Mouse (Mus musculus) liver, postnatal 0 days (tissue): Measurements from ENCODE around the gene Bpifb1. TPM values are rescaled to one million over a fixed set of nuclear protein-coding genes. Genes with fewer than 3 reads are reported as not detected.
"Not testable (repeated sequence)": the region's sequence is repeated elsewhere in the genome, so short reads cannot be mapped to it uniquely, and the experiment has no call there.

Experiments used
- ATAC-seq: fragments of 200-750 bp; cut with Nextera tagmentation; 2 replicates; pipeline ENCODE4 v1.8.0; 2017; ENCODE audit warnings: mild to moderate bottlenecking, moderate library complexity
- DNase-seq: peaks from one replicate; pipeline ENCODE4 v3.0.0-alpha.2; 2016
- H3K27ac ChIP-seq: fragments of 300-500 bp; sonication (generic); 2 replicates; pipeline ENCODE4 v1.5.1; 2014; ENCODE audit warnings: antibody characterized with exemption, moderate library complexity, mild to moderate bottlenecking, low read depth
- H3K27me3 ChIP-seq: fragments of 300-500 bp; sonication (generic); 2 replicates; pipeline ENCODE4 v1.6.1; 2014; ENCODE audit warnings: low read length, control low read depth, mixed read lengths; ENCODE audit not compliant: insufficient read depth
- H3K36me3 ChIP-seq: fragments of 300-500 bp; sonication (generic); replicated peaks from 2 replicates; pipeline ENCODE4 v1.6.1; 2014; ENCODE audit warnings: mild to moderate bottlenecking, control low read depth, low read length, moderate library complexity, mixed read lengths; ENCODE audit not compliant: insufficient read depth
- H3K4me1 ChIP-seq: fragments of 300-500 bp; sonication (generic); 2 replicates; pipeline ENCODE4 v1.6.1; 2014; ENCODE audit warnings: antibody characterized with exemption, mild to moderate bottlenecking, control low read depth; ENCODE audit not compliant: insufficient read depth
- H3K4me2 ChIP-seq: fragments of 300-500 bp; sonication (generic); 2 replicates; pipeline ENCODE4 v1.6.1; 2014; ENCODE audit warnings: low read depth, mild to moderate bottlenecking, low read length, moderate library complexity, mixed read lengths
- H3K4me3 ChIP-seq: fragments of 300-500 bp; sonication (generic); 2 replicates; pipeline ENCODE4 v1.5.1; 2014; ENCODE audit warnings: low read depth, low read length
- H3K9ac ChIP-seq: fragments of 300-500 bp; sonication (generic); replicated peaks from 2 replicates; pipeline ENCODE4 v1.6.1; 2014; ENCODE audit warnings: mild to moderate bottlenecking, moderate library complexity
- H3K9me3 ChIP-seq: fragments of 300-500 bp; sonication (generic); 2 replicates; pipeline ENCODE4 v1.6.1; 2016; ENCODE audit warnings: mild to moderate bottlenecking, control low read depth, low read length, mixed read lengths
- CTCF ChIP-seq: sonication (generic); IDR thresholded peaks from 2 replicates; pipeline ENCODE4 v1.5.1; 2016; ENCODE audit warnings: antibody characterized with exemption, low read depth
- EP300 ChIP-seq: IDR thresholded peaks from 2 replicates; pipeline ENCODE4 v1.6.1; 2016; ENCODE audit warnings: antibody characterized with exemption, low read depth, mild to moderate bottlenecking
- WGBS: fragments of 180-500 bp; shearing (Covaris S2); extraction: QIAGEN DNeasy Blood & Tissue Kit; methylation state at CpG from one replicate; pipeline ENCODE4 v1.1.7; 2014; ENCODE audit not compliant: insufficient replicate concordance; 5-methylcytosine and 5-hydroxymethylcytosine counted together
- polyA plus RNA-seq: library from polyadenylated mRNA; unstranded; fragments of >200 nt; fragmentation: Nextera tagmentation; extraction: Ambion mirVana; gene quantifications from 2 replicates; pipeline ENCODE4 v1.2.1, GENCODE M21; 2015

Bpifb1 gene
- polyA plus RNA-seq, 1 experiment from 2014 or later, result 0.16 TPM

DNA sequence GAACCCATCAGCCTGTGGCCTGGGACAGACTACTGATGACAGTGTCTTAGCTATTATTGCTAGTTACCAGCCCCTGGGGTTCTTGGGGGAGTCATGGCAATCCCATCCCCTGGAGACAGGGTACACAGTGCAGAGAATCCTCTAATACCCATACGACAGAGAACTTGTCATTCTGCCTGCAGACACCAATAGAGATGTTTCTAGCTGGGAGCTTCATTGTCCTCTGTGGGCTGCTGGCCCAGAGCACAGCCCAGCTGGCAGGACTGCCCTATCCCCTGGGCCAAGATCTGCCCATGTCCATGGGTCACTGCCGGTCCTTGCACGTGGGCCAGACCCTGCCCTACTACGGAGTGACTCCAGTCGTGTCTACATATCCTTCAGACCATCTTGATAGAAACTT, 27.3 kb upstream of the Bpifb1 start:
- H3K27ac ChIP-seq, result no peak overlapping the region
- H3K27me3 ChIP-seq, result no peaks in the 10 kb centered on the region
- TF ChIP-seq EP300 (no peak), CTCF (no peak)
- peaks cover 13% of the 10 kb centered on the region; the same call in 1 of the 2 replicates for H3K9me3 ChIP-seq
- 81% methylated on average over 5 of the region's 5 CpGs for WGBS
- H3K4me2 ChIP-seq, result no peak overlapping the region
- no peak overlapping the region for H3K9ac ChIP-seq
- no peak for DNase-seq
- no peak for ATAC-seq
- H3K4me1 ChIP-seq, result 0 out of 2 replicates have a peak, but pooled peaks cover 3% of the 10 kb centered on the region
- H3K4me3 ChIP-seq, result no peak overlapping the region
- no peaks in the 10 kb centered on the region for H3K36me3 ChIP-seq

GRCm38 (mm10) chr2:154169172-154169571, 21.4 kb upstream of the Bpifb1 start:
- Histone ChIP-seq H3K36me3 (no peaks in the 10 kb centered on the region), H3K4me1 (0 out of 2 replicates have a peak, but pooled peaks cover 3% of the 10 kb centered on the region), H3K9me3 (no peaks in the 10 kb centered on the region), H3K27me3 (no peaks in the 10 kb centered on the region), H3K4me3 (no peak overlapping the region), H3K27ac (no peak overlapping the region), H3K4me2 (no peak overlapping the region), H3K9ac (no peak overlapping the region)
- DNase-seq (no peak), ATAC-seq (no peak)
- 48% methylated on average over 3 of the region's 3 CpGs for WGBS
- no peak for TF ChIP-seq EP300
- TF ChIP-seq CTCF, result no peak

DNA sequence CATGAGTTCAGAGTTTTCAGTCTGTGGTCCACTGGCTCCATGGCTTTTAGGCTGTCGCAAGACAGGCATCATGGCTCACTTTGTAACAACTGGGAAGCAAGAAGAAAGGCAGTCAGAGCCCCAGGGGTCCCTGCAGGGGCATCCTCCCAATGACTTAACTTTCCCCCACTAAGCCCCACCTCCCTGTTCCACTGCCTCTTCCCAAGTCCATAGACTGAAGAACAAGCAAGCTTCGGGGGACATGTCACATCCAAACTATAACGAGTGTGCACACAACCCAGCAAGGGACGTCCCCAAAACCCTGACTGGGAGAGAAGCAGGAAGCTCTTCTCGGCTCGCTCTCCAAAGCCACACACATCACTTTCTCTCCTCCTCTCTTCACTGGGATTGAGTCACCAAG, 19.0 kb upstream of the Bpifb1 start:
- no peaks in the 10 kb centered on the region for H3K4me1 ChIP-seq
- TF ChIP-seq EP300, result no peak
- DNase-seq, result no peak
- WGBS, result 65% methylated on average over 6 of the region's 6 CpGs
- H3K27ac ChIP-seq, result no peak overlapping the region
- no peak overlapping the region for H3K4me3 ChIP-seq
- ATAC-seq, result no peak
- no peaks in the 10 kb centered on the region for H3K36me3 ChIP-seq
- H3K4me2 ChIP-seq, result no peak overlapping the region
- H3K9me3 ChIP-seq, result no peaks in the 10 kb centered on the region
- H3K9ac ChIP-seq, result no peak overlapping the region
- H3K27me3 ChIP-seq, result no peaks in the 10 kb centered on the region

- no peaks in the 10 kb centered on the region for H3K4me1 ChIP-seq
- H3K36me3 ChIP-seq, result no peaks in the 10 kb centered on the region
- no peak overlapping the region for H3K9ac ChIP-seq
- ATAC-seq, result no peak
- no peak overlapping the region for H3K4me3 ChIP-seq
- peak; percentile 24 for DNase-seq
- WGBS, result 22% methylated on average over 1 of the region's 1 CpGs
- no peak overlapping the region for H3K4me2 ChIP-seq
- no peaks in the 10 kb centered on the region for H3K27me3 ChIP-seq
- no peaks in the 10 kb centered on the region for H3K9me3 ChIP-seq
- H3K27ac ChIP-seq, result no peak overlapping the region
- TF ChIP-seq CTCF (peak; percentile 74), EP300 (no peak)
Observed at GRCm38 (mm10) chr2:154173313-154173712, 17.3 kb upstream of the Bpifb1 start.

DNA sequence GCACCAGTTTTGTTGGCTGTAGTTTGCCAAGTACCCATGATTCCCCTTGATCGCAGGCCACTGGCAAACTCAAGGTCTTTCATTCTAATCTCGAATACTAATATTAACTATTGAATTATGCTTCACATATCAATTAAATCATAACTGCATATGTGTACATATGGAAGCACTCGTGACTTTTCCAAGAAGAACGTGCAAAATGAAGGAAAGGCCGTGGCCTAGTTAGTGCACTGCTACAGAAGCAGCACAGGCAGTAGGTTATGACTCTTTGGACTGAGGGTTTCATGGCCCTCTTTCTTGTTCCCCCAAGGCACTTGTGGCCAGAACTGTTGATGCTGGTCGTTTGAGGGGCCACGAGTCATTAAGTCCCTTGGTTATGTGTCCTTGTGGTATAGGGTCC, 8.7 kb upstream of the Bpifb1 start:
- not testable (repeated sequence) for H3K27ac ChIP-seq, H3K9me3 ChIP-seq, H3K4me3 ChIP-seq, DNase-seq, H3K4me1 ChIP-seq, H3K27me3 ChIP-seq, H3K4me2 ChIP-seq, H3K36me3 ChIP-seq, ATAC-seq, H3K9ac ChIP-seq
- WGBS, result 71% methylated on average over 7 of the region's 7 CpGs

DNA sequence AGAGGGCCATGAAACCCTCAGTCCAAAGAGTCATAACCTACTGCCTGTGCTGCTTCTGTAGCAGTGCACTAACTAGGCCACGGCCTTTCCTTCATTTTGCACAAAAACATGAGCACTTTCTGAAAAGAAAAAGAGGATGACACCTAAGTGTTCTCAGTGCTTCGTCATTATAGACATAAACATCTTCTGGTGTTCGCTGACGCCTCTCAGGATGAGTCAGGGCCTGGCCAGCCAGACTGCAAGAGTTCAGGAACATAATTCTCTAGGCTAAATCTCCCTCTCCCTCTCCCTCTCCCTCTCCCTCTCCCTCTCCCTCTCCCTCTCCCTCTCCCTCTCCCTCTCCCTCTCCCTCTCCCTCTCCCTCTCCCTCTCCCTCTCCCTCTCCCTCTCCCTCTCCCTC, 7.6 kb upstream of the Bpifb1 start:
- not testable (repeated sequence) for DNase-seq, H3K9me3 ChIP-seq, H3K4me1 ChIP-seq, H3K27ac ChIP-seq, H3K36me3 ChIP-seq, H3K4me3 ChIP-seq, H3K9ac ChIP-seq, H3K27me3 ChIP-seq, ATAC-seq, H3K4me2 ChIP-seq
- 78% methylated on average over 4 of the region's 4 CpGs for WGBS

DNA sequence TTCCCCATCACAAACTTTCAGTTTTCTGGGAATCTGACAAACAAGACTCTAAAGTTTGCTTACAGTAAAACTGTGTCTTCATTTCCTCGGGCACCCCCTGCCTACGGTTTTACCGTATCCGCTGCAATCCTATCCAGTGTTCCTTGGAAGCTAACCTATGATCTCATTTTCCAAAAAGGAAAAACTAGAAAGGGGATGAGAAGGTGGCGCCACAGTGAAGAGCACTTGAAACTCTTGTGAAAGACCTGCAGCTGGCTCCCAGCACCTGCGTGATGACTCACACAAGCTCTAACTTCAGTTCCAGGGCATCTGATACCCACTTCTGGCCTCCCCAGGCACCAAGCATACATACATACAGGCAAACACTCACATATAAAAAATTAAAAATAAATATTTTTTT, 5.3 kb upstream of the Bpifb1 start:
- Histone ChIP-seq H3K4me3 (no peak overlapping the region), H3K27ac (no peak overlapping the region), H3K4me1 (0 out of 2 replicates have a peak, but pooled peaks cover under 1% of the 10 kb centered on the region), H3K9me3 (no peaks in the 10 kb centered on the region), H3K9ac (no peak overlapping the region), H3K4me2 (no peak overlapping the region), H3K36me3 (no peaks in the 10 kb centered on the region), H3K27me3 (no peaks in the 10 kb centered on the region)
- WGBS, result 86% methylated on average over 6 of the region's 6 CpGs
- TF ChIP-seq CTCF, result no peak
- TF ChIP-seq EP300, result no peak
- no peak for DNase-seq
- ATAC-seq, result no peak
